Mouse (Mus musculus) ZHBTc4 (cell line): Measurements from ENCODE around the gene Cideb.

ENCODE experiments used
- DNase-seq: peaks from one replicate; pipeline ENCODE4 v3.0.0-alpha.2; 2011; ENCODE audit warnings: low read depth, low spot score

The Cideb gene

GRCm38 (mm10) chr14:55758363-55758784 lies at the start of gene Cideb:
Gene Cideb (minus strand): TSS chr14:55758458.
- peak; percentile 76 for DNase-seq

DNA sequence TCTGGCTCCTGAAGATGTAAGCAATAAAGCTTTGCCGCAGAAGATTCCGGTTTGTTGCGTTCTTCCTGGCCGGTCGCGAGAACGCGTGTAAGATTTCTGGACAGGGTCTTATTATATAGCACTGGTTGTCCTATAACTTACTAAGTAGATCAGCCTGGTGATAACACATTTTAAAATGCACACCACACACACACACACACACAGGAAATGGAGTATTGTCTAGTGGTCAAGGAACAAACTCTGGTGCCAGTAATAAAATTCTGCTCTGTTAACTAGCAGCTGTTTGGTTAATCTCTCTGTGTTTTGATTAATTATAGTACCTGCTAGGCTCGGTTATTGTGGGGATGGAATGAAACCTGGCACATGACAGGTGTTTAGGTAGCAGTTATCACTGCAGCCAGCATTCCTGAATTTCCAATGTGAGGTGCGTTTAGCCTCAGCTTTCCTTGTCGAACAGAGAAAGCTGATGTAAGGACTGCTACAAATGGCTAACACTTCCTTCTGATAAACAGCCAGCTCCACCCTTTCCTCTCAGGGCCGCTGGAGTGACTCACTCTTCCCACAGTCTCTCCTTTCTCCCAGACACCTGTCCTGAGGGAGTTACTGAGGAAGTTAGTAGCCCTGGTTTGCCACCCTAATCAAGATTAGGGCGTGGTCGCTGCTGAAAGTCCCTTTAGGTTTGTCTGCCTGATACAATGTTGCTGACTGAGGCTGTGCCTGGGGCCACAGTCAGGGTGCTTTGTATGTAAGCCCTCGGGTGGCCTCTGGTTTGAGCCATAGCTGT lies 37.3 kb upstream of the Cideb start:
- no peak for DNase-seq

DNA sequence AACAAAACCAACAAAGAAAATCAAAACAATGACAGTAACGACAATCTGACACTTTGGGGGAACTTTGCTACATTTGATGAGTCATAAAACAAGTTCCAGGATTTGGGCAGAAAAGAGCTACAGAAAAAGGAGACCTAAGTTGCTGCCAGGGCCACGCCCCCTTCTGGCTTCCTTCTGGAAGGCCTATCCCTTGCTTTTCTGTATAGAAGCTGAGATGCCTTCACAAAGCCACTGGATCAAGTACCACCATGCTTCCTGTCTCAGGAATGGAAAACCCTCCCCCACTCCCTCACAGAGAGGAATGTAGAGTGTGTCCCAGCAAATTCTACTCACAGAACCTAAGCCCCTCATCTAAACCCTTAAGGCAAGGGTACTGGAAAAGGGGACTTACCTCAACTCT lies 35.7 kb upstream of the Cideb start:
- DNase-seq, result no peak

DNA sequence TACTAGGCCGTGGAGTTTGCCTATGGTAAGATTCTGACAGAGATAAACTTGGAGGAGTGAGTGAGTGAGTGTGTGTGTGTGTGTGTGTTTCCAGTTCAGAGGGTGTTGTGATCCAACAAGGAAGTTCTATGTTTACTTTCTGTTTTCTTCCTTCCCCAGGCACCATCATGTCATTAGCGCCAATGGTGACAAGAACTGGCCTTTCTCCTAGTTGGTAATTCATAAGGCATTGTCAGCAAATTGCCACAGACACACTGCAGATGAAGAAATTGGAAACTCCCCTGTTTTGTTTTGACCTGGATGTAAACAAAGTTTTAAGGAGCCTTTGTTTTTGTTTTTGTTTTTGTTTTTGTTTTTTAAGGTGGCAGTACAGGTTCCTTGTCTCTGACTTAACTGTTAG lies 35.2 kb upstream of the Cideb start:
- DNase-seq, result no peak

GRCm38 (mm10) chr14:55788256-55789050 lies 30.2 kb upstream of the Cideb start, which contains the start of gene Ripk3:
Gene Ripk3 (minus strand): TSS chr14:55788865.
- peak; percentile 74 for DNase-seq

DNA sequence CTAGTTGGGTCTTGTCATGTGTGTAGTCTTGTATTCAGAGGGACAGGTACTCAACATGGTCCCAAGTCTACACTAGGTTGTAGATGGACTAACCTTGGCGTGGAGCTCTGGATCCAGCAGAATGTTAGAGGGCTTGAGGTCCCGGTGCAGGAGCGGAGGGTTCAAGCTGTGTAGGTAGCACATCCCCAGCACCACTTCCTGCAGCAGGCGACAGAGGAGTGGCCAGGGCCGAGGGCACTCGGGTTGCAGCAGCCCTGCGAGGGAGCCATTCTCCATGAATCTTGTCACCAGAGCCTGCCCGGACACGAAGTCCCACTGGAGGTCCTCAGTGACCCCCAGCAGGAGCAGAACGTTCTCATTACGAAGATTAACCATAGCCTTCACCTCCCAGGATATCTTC lies 29.5 kb upstream of the Cideb start:
- no peak for DNase-seq

DNA sequence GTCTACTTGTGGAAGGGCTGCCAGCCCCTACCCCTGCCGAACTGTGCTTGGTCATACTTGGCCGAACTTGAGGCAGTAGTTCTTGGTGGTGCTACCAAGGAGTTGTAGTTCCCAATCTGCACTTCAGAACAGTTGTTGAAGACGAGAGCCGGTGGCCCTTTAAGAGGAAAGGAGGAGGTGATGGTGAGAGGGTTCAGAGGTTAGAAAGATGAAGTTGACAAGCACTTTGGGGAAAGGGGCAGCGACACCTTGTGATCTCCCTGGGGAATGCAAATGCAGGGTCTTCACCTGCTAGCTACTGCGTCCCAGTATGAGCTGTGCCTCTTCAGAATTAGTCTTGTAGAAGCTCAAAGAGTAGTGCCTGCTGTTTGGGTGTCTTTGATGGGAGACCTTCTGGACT lies 26.9 kb upstream of the Cideb start:
- peak; percentile 60 for DNase-seq

- DNase-seq, result peak; percentile 17
These were observed 25.6 kb upstream of the Cideb start, which contains the start of gene Adcy4 for GRCm38 (mm10) chr14:55783958-55784235. Gene Adcy4 (minus strand): TSS chr14:55784095.

- DNase-seq, result peak; percentile 29
These were observed 25.1 kb upstream of the Cideb start for GRCm38 (mm10) chr14:55783171-55783957.

DNA sequence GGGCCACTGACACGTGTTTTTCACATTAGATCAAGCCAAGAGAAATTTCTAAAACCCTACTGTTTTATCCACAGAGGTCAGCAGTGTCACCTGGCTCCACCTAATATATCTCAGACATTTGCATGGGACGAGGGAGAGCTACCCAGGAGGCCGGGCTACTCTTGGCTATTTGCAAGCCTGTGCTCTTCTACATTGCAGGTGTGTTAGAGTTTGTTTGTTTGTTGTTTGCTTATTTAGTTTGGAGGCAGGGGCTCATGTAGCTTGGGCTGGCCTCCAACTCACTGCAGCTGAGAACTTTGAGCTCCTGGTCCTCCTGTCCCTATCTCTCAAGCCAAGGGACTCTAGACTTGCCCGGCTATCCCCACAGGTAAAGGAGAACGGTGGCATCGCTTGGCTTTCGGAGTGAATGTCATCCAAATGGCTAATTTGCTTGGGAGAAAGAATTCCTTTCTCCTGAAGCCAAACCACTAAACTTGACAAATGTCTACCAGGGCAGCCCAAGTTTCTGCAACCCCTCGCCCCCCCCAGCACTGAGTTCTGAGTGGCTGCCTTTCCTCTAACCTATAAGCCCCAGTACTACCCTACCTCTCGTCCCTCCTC lies 24.2 kb upstream of the Cideb start:
- DNase-seq, result no peak

- DNase-seq, result peak; percentile 90
These were observed 23.1 kb upstream of the Cideb start for GRCm38 (mm10) chr14:55781310-55781709.

DNA sequence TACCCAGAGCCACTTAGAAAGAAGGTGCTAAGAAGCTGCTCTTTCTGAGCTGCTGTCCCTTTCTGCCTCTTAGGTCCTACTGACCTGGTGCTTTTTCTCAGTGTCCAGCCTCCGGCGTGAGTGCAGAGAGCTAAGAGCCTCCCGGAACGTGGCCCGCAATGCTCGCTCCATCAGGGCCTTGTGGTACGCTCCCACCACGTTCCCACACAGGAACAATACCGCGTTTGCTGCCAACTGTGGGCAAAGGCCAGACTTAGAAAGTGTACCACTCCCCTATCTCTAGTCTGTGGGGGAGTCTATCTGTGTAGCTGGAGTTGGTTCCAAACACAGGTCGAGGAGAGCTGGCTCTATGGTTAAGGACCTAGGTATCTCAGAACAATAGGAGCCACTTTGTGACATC lies 22.5 kb upstream of the Cideb start:
- no peak for DNase-seq

DNA sequence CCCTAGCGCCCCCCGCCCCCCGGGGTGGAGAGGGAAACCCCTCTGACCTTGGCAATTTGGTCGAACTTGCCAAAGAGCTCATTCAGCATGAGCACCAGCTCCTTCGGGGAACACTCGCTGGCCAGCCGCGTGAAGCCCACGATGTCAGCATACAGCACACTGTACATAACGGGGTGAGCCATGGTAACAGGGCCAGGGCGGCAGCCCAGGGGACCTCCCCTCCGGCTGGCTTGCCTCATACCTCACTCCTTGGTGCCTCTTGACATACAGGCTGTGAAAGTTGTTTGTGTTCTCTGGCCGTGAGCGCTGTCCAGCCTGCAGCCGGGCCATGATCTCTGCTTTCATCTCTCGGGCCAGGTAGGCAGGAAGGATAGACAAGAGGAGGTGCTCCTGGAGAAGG lies 21.4 kb upstream of the Cideb start:
- no peak for DNase-seq

DNA sequence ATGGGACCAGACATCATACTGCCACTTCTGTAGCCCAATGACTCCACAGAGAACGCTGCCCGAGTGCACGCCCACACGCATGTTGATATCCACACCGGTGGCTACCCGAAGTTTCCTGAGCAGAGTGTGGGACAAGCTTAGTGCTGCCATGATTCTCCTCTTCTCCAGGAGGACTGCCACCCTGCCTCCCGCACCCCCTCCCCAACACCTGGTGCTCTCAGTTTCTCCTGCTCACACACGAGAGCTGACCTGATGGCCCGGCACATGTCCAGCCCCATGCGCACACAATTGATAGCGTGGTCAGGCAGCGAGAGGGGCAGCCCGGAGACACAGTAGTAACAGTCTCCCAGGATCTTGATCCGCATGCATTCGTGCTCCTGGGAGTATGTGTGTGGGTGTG lies 20.4 kb upstream of the Cideb start:
- peak; percentile 30 for DNase-seq

DNA sequence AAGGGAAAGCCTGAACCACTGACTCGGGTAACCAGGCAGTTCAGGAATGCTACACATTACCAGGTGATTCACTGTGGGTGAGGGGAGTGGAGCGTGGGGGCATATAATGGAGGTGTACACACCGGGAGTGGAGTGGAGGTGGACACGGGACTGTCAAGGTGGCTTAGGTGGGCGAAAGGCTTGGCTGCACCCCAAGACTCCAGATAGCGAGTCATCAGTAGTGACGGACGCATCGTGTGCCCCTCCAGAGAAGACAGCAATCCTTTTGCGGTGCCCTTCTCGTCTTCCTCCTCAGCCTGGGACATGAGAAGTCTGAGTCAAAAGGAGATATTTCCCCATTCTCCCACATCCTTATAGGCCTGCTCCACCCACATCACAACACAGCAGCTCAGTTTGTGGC lies 19.5 kb upstream of the Cideb start:
- DNase-seq, result no peak

DNA sequence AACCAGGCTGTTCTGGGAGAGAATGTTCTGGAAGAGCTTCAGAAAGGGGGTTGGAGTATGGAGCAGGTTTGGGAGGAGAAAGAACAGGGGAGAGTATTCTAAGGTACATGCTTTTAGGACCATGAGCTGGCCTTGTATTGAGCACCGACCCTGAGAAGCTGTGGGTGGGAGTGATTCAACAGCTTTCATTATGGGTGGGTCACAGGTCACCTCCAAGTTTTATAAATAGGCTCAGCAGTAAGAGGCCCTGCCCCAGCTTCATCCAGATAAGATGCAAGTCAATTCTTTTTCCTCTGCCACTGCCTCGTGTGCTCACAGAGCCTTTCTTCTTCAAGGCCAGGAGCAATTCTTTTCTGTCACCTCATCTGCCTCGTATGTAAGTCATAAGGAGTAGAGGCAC lies 18.9 kb upstream of the Cideb start:
- DNase-seq, result no peak

DNA sequence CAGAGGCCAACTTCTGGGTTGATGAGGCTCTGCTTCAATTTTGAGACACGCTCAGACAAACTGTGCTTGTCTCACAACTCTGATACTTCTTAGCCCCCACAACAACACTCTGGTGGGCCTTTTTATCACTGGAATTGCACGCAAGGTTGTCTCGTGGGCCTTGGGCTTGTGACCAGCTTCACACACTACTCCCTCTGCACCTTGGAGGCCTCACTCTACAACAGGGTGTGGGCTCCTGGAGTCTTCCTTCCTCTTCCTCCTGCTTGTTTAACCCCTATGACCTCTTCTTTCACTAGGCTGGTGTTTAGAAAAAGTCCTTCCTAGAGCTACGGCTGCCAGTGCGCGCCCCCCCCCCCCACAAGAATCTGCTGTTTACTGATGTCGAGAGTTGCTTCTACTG lies 18.5 kb upstream of the Cideb start:
- no peak for DNase-seq

DNA sequence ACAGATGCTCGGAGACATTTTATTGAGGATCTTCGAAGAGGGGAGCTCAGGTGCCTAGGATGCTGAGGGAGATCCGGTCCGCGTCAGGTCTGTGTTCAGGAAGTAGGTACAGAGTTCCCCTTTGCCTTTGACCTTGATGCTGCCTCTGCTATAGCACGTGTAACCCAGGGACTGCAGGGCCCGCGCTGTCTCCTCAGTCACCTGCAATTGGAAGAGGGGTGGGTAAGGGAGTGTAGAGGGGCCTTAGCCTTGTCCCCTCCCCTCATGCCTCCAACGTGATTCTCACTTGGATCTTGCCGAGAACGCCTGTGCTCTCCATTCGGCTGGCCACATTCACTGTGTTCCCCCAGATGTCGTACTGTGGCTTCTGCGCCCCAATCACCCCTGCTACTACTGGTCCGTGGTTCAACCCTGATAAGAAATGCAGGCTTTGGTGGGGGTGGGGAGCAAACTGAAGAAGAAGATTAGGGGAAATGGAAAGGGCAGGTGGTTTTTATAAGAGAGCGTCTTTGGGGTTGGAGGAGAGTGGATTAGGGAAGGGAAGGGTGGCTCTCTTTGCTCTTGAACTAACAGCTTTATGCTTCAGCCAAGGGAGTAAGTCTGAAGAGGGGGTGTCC lies 10.9 kb upstream of the Cideb start:
- DNase-seq, result no peak

GRCm38 (mm10) chr14:55768555-55768954 lies 10.3 kb upstream of the Cideb start:
- DNase-seq, result no peak

DNA sequence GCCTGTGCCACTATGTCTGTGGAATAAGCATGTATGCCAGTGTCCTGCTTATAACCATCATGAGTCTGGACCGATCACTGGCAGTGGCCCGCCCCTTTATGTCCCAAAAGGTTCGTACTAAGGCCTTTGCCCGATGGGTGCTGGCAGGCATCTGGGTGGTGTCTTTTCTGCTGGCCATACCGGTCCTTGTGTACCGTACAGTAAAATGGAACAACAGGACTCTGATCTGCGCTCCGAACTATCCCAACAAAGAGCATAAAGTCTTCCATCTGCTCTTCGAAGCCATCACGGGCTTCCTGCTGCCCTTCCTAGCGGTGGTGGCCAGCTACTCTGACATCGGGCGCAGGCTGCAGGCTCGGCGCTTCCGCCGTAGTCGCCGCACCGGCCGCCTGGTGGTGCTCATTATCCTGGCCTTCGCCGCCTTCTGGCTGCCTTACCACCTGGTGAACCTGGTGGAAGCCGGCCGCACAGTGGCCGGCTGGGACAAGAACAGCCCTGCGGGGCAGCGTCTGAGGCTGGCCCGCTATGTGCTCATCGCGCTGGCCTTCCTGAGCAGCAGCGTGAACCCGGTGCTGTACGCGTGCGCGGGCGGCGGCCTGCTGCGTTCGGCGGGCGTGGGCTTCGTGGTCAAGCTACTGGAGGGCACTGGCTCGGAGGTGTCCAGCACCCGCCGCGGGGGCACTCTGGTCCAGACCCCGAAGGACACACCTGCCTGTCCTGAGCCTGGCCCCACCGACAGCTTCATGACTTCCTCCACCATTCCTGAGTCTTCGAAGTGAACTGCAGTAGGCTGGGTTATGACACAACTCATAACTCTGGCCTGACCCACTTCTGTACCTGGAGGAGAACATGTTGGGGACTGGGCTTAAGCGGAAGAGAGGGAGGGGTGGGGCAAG lies 9.5 kb upstream of the Cideb start:
- DNase-seq, result peak; percentile 51
